Mouse (Mus musculus) G1E-ER4 (cell line): Measurements from ENCODE around the gene Cst12. TPM values are rescaled to one million over a fixed set of nuclear protein-coding genes. Genes with fewer than 3 reads are reported as not detected.

Experiments used
- GATA1 ChIP-seq: IDR thresholded peaks from one replicate; pipeline ENCODE4 v1.8.0; 2012; ENCODE audit warnings: low read length, inconsistent platforms
- polyA plus RNA-seq: library from polyadenylated mRNA; stranded (reverse); fragments of >175 nt; gene quantifications from 2 replicates; pipeline ENCODE4 v1.2.3, GENCODE M21; 2012

Cst12 gene
- polyA plus RNA-seq, 1 experiment: not detected

DNA sequence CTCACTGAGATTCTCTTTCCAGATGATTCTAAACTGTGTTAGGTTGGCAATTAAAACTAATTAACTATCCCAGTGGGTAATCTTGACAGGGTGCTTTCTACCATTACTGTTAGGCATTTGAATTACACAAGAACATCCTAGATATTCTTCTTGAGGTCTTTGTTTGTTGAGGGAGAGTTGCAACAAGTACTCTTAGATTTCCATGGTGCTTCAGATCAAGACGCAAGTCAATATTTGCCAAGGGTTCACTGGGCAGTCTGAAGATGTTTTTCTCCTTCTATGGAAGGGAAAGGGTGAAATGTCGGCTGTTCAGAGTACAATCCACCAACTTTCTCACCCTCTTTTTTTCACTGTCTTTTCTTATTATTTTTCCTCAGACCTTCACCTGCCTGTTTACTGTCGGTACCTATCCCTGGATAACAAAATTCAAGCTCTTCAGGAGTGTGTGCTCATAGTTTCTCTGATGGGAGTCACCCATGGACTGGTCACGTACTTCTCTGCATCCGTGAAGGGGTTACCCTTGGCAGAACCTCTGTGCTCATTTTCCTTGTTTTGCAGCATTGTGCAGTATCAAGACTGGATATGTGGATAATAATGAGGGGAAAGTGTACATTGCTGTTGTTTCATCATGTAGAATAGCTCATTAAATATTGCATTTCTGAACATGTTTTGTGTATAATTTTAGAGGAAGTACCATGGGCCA is 49.1 kb downstream of the Cst12 start:
- TF ChIP-seq GATA1: no peak

DNA sequence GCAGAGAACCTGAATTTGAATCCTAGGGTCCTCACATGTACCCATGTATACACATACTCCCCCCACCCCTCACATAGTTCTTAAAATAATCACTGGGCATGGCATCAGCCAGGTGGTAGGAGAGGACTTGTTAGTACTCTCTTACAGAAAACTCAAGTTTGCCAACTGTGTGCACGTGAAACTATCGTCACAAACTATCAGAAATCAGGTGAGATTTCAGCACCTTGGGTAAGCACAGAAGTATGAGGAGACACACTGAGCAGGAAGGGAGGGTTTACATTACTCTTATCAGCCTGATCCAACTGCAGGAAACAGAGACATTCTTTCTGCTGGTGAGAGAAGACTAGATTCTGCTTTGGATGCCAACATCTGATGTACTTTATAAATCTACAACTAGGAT is 50.1 kb downstream of the Cst12 start:
- no peak for TF ChIP-seq GATA1

Other genes starting within 250 kb of the Cst12 start
- gene Nxt1, start 116.8 kb upstream of the Cst12 start, polyA plus RNA-seq: 29.7 and 37.5 TPM in 2 replicates
- 11.9 and 14.9 TPM in 2 replicates for gene Gzf1, start 108.3 kb upstream of the Cst12 start, polyA plus RNA-seq
- not detected in 2 replicates for gene Napb, start 56.9 kb upstream of the Cst12 start, polyA plus RNA-seq
- not detected in 2 replicates for gene Cstl1, start 39.0 kb upstream of the Cst12 start, polyA plus RNA-seq
- not detected in 2 replicates for gene Cst11, start 17.9 kb upstream of the Cst12 start, polyA plus RNA-seq
- not detected in 2 replicates for gene 8030411F24Rik, start 7.4 kb upstream of the Cst12 start, polyA plus RNA-seq
- not detected in 2 replicates for gene Cst8, start 9.4 kb downstream of the Cst12 start, polyA plus RNA-seq
- gene Cst13, start 30.7 kb downstream of the Cst12 start, polyA plus RNA-seq: not detected in 2 replicates
- not detected in 2 replicates for gene Cst9, start 45.8 kb downstream of the Cst12 start, polyA plus RNA-seq
- not detected in 2 replicates for gene 9230104L09Rik, start 75.7 kb downstream of the Cst12 start, polyA plus RNA-seq
- 103 and 150 TPM in 2 replicates for gene Cst3, start 86.3 kb downstream of the Cst12 start, polyA plus RNA-seq
- gene Gm1330, start 213.9 kb downstream of the Cst12 start, polyA plus RNA-seq: not detected in 2 replicates
- not detected in 2 replicates for gene Gm10750, start 227.9 kb downstream of the Cst12 start, polyA plus RNA-seq